Mouse (Mus musculus) brain, embryonic 14.5 days (tissue): Measurements from ENCODE around the gene BC049730. TPM values are rescaled to one million over a fixed set of nuclear protein-coding genes. Genes with fewer than 3 reads are reported as not detected.
"Not testable (repeated sequence)": the region's sequence is repeated elsewhere in the genome, so short reads cannot be mapped to it uniquely, and the experiment has no call there.

ENCODE experiments used
- DNase-seq: peaks from one replicate; pipeline ENCODE4 v3.0.0-alpha.2; 2011; ENCODE audit warnings: low read depth
- CTCF ChIP-seq: fragments of 200-500 bp; IDR thresholded peaks from 2 replicates; pipeline ENCODE4 v1.5.1; 2012; ENCODE audit warnings: inconsistent platforms, mild to moderate bottlenecking, moderate library complexity, borderline replicate concordance; ENCODE audit not compliant: insufficient read depth, insufficient read length; ENCODE audit errors: extremely low read depth
- POLR2A ChIP-seq: fragments of 200-500 bp; IDR thresholded peaks from 2 replicates; pipeline ENCODE4 v1.6.1; 2012; ENCODE audit warnings: mild to moderate bottlenecking, inconsistent platforms, borderline replicate concordance; ENCODE audit not compliant: poor library complexity, insufficient read depth, insufficient read length, severe bottlenecking; ENCODE audit errors: extremely low read depth
- polyA plus RNA-seq: library from polyadenylated mRNA; depleted of rRNA; stranded (reverse); fragments of >200 nt; gene quantifications from 2 replicates; pipeline ENCODE4 v1.2.3, GENCODE M21; 2012; rRNA removed

Gene BC049730
- not detected in 2 replicates for polyA plus RNA-seq

- TF ChIP-seq POLR2A (no peak), CTCF (no peak)
- no peak for DNase-seq
Measured at GRCm38 (mm10) chr7:24708832-24709292, at the start of gene BC049730. BC049730 (plus strand) TSS chr7:24709242.

DNA sequence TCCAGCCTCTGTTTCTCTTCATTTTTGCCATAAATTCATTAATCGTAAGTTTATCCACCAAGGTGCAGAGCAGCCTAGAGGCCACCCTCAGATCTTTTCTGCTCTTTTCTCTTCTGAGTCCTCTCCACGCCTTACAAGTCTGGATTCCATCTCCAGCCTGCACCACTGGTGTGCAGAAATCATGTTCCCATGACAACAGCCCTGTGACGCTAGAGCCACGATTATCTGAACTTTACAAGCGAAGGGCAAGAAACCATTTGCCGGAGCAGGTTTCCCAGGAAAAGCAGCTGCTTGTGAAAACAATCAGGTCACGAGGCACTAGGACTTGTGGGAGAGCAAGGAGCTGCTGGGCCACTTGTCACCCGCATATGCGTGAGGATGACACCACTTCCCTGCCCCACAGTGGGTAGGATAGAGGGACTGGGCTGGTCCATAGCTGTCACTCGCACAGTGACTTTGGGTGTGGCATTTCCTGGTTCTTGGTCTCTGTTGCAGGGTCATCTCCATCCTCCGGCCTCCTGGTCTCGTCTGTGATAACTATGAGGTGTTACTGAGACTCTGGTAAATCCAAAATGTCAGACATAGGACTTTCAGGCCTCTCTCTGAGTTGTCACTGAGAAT is 49.2 kb upstream of the BC049730 start:
- TF ChIP-seq CTCF (no peak), POLR2A (no peak)
- DNase-seq = peak; percentile 42

- TF ChIP-seq POLR2A (no peak), CTCF (no peak)
- no peak for DNase-seq
Measured at GRCm38 (mm10) chr7:24661118-24661904, 47.7 kb upstream of the BC049730 start.

- DNase-seq = peak; percentile 77
- peak; percentile 94 for TF ChIP-seq CTCF
- TF ChIP-seq POLR2A = no peak
Measured at GRCm38 (mm10) chr7:24662575-24662974, 46.5 kb upstream of the BC049730 start.

GRCm38 (mm10) chr7:24664301-24664700 is 44.7 kb upstream of the BC049730 start:
- no peak for DNase-seq
- TF ChIP-seq CTCF (no peak), POLR2A (no peak)

DNA sequence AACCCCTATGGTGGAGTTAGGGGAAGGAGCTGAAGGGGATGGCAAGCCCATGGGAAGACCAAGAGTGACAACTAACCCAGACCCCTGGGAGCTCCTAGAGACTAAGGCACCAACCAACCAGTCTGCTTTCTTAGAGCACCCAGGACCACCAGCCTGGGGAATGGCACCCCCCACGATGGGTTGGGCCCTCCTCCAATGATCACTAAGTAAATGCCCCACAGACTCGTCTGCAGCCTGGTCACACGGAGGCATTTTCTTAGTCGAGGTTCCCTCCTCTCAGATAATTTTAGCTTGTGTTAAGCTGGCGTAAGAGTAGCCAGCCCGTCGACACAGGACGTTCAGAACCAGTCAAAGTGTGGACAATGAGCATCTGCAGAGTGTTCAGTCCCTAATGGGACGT is 44.1 kb upstream of the BC049730 start:
- no peak for DNase-seq
- no peak for TF ChIP-seq CTCF
- TF ChIP-seq POLR2A = no peak

GRCm38 (mm10) chr7:24671944-24672439 is 37.0 kb upstream of the BC049730 start:
- DNase-seq = no peak
- TF ChIP-seq CTCF = no peak
- no peak for TF ChIP-seq POLR2A

GRCm38 (mm10) chr7:24676575-24676974 is 32.5 kb upstream of the BC049730 start, which contains the start of gene Tex101:
Tex101 (minus strand) TSS chr7:24676675.
- TF ChIP-seq CTCF (no peak), POLR2A (no peak)
- no peak for DNase-seq

DNA sequence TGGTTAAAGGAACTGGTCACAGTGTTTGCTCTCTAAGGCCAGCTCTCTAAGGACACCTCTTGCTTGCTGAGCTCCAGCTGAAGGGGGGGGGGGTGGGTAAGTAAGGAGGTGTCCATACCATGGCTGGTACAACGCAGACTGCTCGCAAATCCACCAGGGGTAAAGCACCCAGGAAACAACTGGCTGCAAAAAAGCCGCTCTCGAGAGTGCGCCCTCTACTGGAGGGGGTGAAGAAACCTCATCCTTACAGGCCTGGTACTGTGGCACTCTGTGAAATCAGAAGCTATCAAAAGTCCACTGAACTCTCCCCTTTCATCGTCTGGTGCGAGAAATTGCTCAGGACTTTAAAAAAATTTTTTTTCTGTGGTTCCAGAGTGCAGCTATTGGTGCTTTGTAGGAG is 24.9 kb upstream of the BC049730 start:
- DNase-seq = not testable (repeated sequence)

- not testable (repeated sequence) for DNase-seq
Measured at GRCm38 (mm10) chr7:24687519-24687918, 21.5 kb upstream of the BC049730 start.

- DNase-seq = not testable (repeated sequence)
Measured at GRCm38 (mm10) chr7:24692693-24693092, 16.3 kb upstream of the BC049730 start.

- DNase-seq = not testable (repeated sequence)
Measured at GRCm38 (mm10) chr7:24697891-24698290, 11.2 kb upstream of the BC049730 start.

GRCm38 (mm10) chr7:24702841-24703240 is 6.2 kb upstream of the BC049730 start:
- DNase-seq = not testable (repeated sequence)
